Mouse (Mus musculus): ENCODE results near the gene Grid1. TPM values are rescaled to one million over a fixed set of nuclear protein-coding genes. Genes with fewer than 3 reads are reported as not detected.

Grid1 gene
- total and polyA plus RNA-seq, 3 experiments = 0.05 TPM; not detected in 2

DNA sequence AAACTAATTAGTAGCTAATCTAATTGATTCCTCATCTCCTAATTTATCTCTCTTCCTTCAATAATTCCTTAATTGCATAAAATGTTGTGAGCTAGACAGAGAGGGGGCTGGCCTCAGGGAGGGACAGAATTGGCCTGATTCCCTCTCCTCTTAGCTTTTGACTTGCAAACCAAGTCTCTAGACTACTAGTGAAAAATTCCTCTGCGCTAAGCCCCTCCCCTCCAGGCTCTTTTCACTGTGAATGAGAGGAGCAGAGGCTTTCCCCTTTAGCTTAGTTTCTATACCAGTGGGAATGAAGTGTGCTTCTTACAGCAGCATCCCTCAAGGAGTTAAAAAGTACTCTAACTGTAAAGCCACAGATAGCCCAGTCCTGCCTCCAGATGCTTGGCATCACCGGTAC, 160.8 kb downstream of the Grid1 start:
- no peak for DNase-seq (ENCODE audit: low spot score)
- no peak overlapping the region for H3K4me3 ChIP-seq (ENCODE audit: low read depth, low read length)
- H3K4me1 ChIP-seq (ENCODE audit: insufficient read depth, low read depth, low read length) = no peaks in the 10 kb centered on the region
- H3K27me3 ChIP-seq (ENCODE audit: insufficient read depth, low read length) = no peaks in the 10 kb centered on the region
- TF ChIP-seq TAL1 (conservative IDR thresholded peaks at IDR 0.05; ENCODE audit: low read depth, low read length) (no peak), CTCF (IDR thresholded peaks at IDR 0.05; ENCODE audit: low read depth, low read length) (no peak), GATA1 (IDR thresholded peaks at IDR 0.05; ENCODE audit: borderline replicate concordance, low read length) (no peak), GATA2 (IDR thresholded peaks at IDR 0.05; ENCODE audit: borderline replicate concordance, low read depth, low read length) (no peak), POLR2AphosphoS5 (IDR thresholded peaks at IDR 0.05; ENCODE audit: insufficient replicate concordance, low read depth, low read length) (no peak)
- ATAC-seq (ENCODE audit: extremely low read depth, insufficient number of reproducible peaks, low FRiP score, poor library complexity, severe bottlenecking) = no peak
- H3K9me3 ChIP-seq (replicated peaks) = no peaks in the 10 kb centered on the region
- no peaks in the 10 kb centered on the region for H3K36me3 ChIP-seq (replicated peaks)

DNA sequence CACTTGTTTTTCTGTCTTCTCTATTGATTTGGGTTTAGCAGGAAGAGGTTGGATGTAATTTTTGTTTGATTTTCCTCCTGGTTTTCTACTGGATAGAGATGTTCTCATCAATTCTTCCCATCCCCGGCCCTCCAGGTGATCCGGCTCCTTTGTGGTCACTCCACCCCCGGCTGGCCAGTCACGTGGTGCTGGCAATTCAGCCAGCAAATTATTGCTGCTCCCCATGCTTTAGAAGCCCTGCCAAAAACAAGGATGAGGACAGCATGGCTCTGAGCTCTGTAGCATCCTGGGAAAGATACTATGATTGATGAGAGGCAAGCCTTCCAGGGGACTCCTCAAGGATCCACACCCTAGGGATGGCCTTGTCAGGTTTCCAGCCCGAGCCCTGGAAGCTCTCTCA, 169.2 kb downstream of the Grid1 start:
- TF ChIP-seq GATA1 (IDR thresholded peaks at IDR 0.05; ENCODE audit: borderline replicate concordance, low read length) (no peak), TAL1 (conservative IDR thresholded peaks at IDR 0.05; ENCODE audit: low read depth, low read length) (no peak), CTCF (IDR thresholded peaks at IDR 0.05; ENCODE audit: low read depth, low read length) (no peak), GATA2 (IDR thresholded peaks at IDR 0.05; ENCODE audit: borderline replicate concordance, low read depth, low read length) (no peak), POLR2AphosphoS5 (IDR thresholded peaks at IDR 0.05; ENCODE audit: insufficient replicate concordance, low read depth, low read length) (no peak)
- H3K36me3 ChIP-seq (replicated peaks) = no peaks in the 10 kb centered on the region
- DNase-seq (ENCODE audit: low spot score) (no peak), ATAC-seq (ENCODE audit: extremely low read depth, insufficient number of reproducible peaks, low FRiP score, poor library complexity, severe bottlenecking) (no peak)
- no peaks in the 10 kb centered on the region for H3K27me3 ChIP-seq (ENCODE audit: insufficient read depth, low read length)
- no peaks in the 10 kb centered on the region for H3K9me3 ChIP-seq (replicated peaks)
- no peak overlapping the region for H3K4me3 ChIP-seq (ENCODE audit: low read depth, low read length)
- no peaks in the 10 kb centered on the region for H3K4me1 ChIP-seq (ENCODE audit: insufficient read depth, low read depth, low read length)

DNA sequence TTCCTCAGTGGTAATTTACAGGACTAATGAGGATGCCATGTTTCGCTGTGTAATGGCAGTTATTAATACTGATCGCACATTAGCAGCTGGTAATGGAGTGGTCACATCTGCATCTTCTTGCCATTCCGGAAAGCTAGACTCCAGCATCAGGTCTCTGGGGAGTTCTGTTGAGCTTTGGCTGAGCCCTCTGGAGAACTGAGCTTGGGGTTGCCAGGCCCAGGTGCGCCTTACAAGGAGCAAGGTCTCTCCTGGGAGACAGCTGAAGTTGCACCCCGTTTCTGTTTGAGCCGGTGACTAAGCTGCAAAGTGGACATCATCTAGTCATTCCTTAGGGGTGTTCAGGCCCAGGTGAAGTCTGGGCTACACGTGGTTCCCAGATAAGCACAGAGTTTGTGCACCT, 186.8 kb downstream of the Grid1 start:
- no peak for DNase-seq (ENCODE audit: low spot score)
- no peaks in the 10 kb centered on the region for H3K4me1 ChIP-seq (ENCODE audit: insufficient read depth, low read depth, low read length)
- H3K36me3 ChIP-seq (replicated peaks) = no peaks in the 10 kb centered on the region

DNA sequence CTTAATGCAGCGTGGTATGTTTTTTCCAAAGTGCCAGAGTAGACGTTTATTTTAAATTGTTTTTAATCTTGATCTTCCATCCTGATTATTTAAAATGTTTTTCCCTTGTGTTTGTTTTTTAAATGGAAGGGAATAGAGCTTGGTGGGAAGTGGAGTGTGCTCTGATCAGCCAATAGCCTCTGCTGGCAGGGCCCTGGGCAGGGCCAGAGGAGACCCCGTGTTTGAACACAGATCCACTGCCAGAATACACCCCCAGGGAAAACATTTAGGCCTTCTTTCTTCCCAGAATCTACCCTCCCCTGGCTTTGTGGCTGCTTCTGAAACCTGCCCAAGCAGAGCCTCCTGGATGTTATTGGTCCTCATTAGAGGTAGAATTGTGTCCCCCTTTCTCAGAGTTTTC, 188.8 kb downstream of the Grid1 start:
- H3K36me3 ChIP-seq (replicated peaks) = no peaks in the 10 kb centered on the region
- ATAC-seq (ENCODE audit: extremely low read depth, insufficient number of reproducible peaks, low FRiP score, poor library complexity, severe bottlenecking) = no peak
- TF ChIP-seq GATA2 (IDR thresholded peaks at IDR 0.05; ENCODE audit: borderline replicate concordance, low read depth, low read length) = no peak
- no peak for TF ChIP-seq TAL1 (conservative IDR thresholded peaks at IDR 0.05; ENCODE audit: low read depth, low read length)
- no peak for TF ChIP-seq POLR2AphosphoS5 (IDR thresholded peaks at IDR 0.05; ENCODE audit: insufficient replicate concordance, low read depth, low read length)
- TF ChIP-seq GATA1 (IDR thresholded peaks at IDR 0.05; ENCODE audit: borderline replicate concordance, low read length) = no peak
- TF ChIP-seq CTCF (IDR thresholded peaks at IDR 0.05; ENCODE audit: low read depth, low read length) = no peak
- H3K27me3 ChIP-seq (ENCODE audit: insufficient read depth, low read length) = no peaks in the 10 kb centered on the region
- no peak overlapping the region for H3K4me3 ChIP-seq (ENCODE audit: low read depth, low read length)
- H3K4me1 ChIP-seq (ENCODE audit: insufficient read depth, low read depth, low read length) = no peaks in the 10 kb centered on the region
- no peaks in the 10 kb centered on the region for H3K9me3 ChIP-seq (replicated peaks)
- DNase-seq (ENCODE audit: low spot score) = no peak

More for the DNA sequence above, 186.8 kb downstream of the Grid1 start:
- no peak for ATAC-seq (ENCODE audit: extremely low read depth, insufficient number of reproducible peaks, low FRiP score, poor library complexity, severe bottlenecking)
- TF ChIP-seq TAL1 (conservative IDR thresholded peaks at IDR 0.05; ENCODE audit: low read depth, low read length) = no peak
- no peak for TF ChIP-seq CTCF (IDR thresholded peaks at IDR 0.05; ENCODE audit: low read depth, low read length)
- TF ChIP-seq GATA1 (IDR thresholded peaks at IDR 0.05; ENCODE audit: borderline replicate concordance, low read length) = no peak
- no peak for TF ChIP-seq POLR2AphosphoS5 (IDR thresholded peaks at IDR 0.05; ENCODE audit: insufficient replicate concordance, low read depth, low read length)
- no peak for TF ChIP-seq GATA2 (IDR thresholded peaks at IDR 0.05; ENCODE audit: borderline replicate concordance, low read depth, low read length)
- no peaks in the 10 kb centered on the region for H3K9me3 ChIP-seq (replicated peaks)
- H3K27me3 ChIP-seq (ENCODE audit: insufficient read depth, low read length) = no peaks in the 10 kb centered on the region
- H3K4me3 ChIP-seq (ENCODE audit: low read depth, low read length) = no peak overlapping the region

DNA sequence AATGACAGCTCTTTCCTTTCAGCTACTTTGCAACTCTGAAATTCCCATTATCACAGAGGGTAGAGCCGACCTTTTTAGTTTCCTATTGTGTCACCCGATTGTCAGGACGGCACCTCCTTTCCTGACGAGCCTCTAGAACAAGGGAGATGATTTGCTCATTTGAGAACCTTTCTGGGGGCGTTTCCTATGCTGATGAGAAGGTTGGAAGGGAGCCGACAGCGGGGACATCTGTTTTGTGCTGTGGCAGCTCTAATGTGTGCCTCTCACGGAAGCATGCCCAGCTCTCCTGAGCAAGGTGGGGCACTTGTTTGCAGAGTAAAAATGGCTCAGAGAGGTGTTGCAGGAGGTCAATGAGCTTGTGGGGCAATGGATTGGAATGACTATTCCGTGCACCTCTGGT, 189.2 kb downstream of the Grid1 start:
- Histone ChIP-seq H3K4me1 (ENCODE audit: insufficient read depth, low read depth, low read length) (no peaks in the 10 kb centered on the region), H3K36me3 (replicated peaks) (no peaks in the 10 kb centered on the region), H3K27me3 (ENCODE audit: insufficient read depth, low read length) (no peaks in the 10 kb centered on the region), H3K4me3 (ENCODE audit: low read depth, low read length) (no peak overlapping the region), H3K9me3 (replicated peaks) (no peaks in the 10 kb centered on the region)
- TF ChIP-seq POLR2AphosphoS5 (IDR thresholded peaks at IDR 0.05; ENCODE audit: insufficient replicate concordance, low read depth, low read length) = no peak
- no peak for TF ChIP-seq GATA1 (IDR thresholded peaks at IDR 0.05; ENCODE audit: borderline replicate concordance, low read length)
- TF ChIP-seq TAL1 (conservative IDR thresholded peaks at IDR 0.05; ENCODE audit: low read depth, low read length) = no peak
- TF ChIP-seq GATA2 (IDR thresholded peaks at IDR 0.05; ENCODE audit: borderline replicate concordance, low read depth, low read length) = no peak
- TF ChIP-seq CTCF (IDR thresholded peaks at IDR 0.05; ENCODE audit: low read depth, low read length) = no peak
- DNase-seq (ENCODE audit: low spot score) (no peak), ATAC-seq (ENCODE audit: extremely low read depth, insufficient number of reproducible peaks, low FRiP score, poor library complexity, severe bottlenecking) (no peak)

DNA sequence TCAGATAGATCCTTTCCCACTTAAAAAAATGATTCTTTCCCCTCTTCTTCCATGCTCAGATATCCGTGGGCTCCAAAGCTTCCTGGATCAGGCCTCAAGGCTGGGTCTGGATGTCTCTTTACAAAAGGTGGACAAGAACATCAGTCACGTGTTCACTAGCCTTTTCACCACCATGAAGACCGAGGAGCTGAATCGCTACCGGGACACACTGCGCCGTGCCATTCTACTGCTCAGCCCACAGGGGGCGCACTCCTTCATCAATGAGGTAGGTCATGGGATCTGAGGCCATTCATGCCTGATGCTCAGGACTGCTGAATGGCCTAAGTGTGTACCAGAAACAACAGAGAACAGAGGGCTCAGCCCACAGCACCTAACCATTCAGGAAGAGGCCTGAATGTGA, 206.8 kb downstream of the Grid1 start:
- Histone ChIP-seq H3K36me3 (replicated peaks) (no peaks in the 10 kb centered on the region), H3K9me3 (replicated peaks) (no peaks in the 10 kb centered on the region), H3K27me3 (ENCODE audit: insufficient read depth, low read length) (no peaks in the 10 kb centered on the region), H3K4me1 (ENCODE audit: insufficient read depth, low read depth, low read length) (no peaks in the 10 kb centered on the region), H3K4me3 (ENCODE audit: low read depth, low read length) (no peak overlapping the region)
- no peak for TF ChIP-seq TAL1 (conservative IDR thresholded peaks at IDR 0.05; ENCODE audit: low read depth, low read length)
- TF ChIP-seq POLR2AphosphoS5 (IDR thresholded peaks at IDR 0.05; ENCODE audit: insufficient replicate concordance, low read depth, low read length) = no peak
- peak; percentile 43; the same call in 1 of the 2 replicates for TF ChIP-seq CTCF (IDR thresholded peaks at IDR 0.05; ENCODE audit: low read depth, low read length)
- no peak for DNase-seq (ENCODE audit: low spot score)
- ATAC-seq (ENCODE audit: extremely low read depth, insufficient number of reproducible peaks, low FRiP score, poor library complexity, severe bottlenecking) = no peak
